ENCODE assay signal across 16 mouse cellular contexts in the genomic region with DNA sequence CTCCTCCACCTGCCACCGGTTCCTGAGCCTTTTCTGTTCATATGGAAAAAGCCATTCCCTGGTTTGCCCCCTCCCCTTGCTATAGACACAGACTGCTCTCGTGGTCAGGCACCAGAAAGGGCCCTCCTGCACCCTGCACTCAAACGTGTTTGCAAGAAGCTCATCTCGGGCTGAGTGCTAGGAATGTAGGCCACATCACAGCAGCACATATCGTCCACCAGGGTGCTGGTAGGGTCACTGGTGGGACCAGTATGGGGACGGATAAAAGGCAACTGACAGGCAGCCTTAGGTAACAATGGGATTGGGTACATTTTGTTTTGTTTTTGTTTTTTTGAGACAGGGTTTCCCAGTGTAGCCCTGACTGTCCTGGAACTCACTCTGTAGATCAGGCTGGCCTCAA. TPM values are rescaled to one million over a fixed set of nuclear protein-coding genes. Genes with fewer than 3 reads are reported as not detected.
A peak's percentile ranks its signal among the peaks of the same experiment; 100 is the strongest.
DNase-seq lines count a peak whose midpoint lies in the region; ATAC-seq and TF ChIP-seq lines count a peak whose summit lies in the region.
"Had no signal": no experiment of that assay in that cellular context is flagged by ENCODE, and none has a peak within 500 bp of the region (broad histone marks: within the 10 kb centered on the region; RNA-seq: fewer than 3 reads in every experiment).

No protein-coding gene starts in this region.

- no peak for DNase-seq in cerebellum, adult 2 months
- DNase-seq in cerebellum, adult 8-10 months: no peak
- peak; percentile 7 for DNase-seq in lung, postnatal 10 days
- DNase-seq in lung, postnatal 36 days: no peak
- no peak for DNase-seq in ovary, postnatal 14 days (ENCODE audit: low spot score)
- no peak for DNase-seq in frontal cortex, adult 2 months (ENCODE audit: extremely low spot score in 1 of 2, low spot score in 1 of 2)

- no peak for TF ChIP-seq CTCF in cerebellum, adult 2 months (IDR thresholded peaks at IDR 0.05; ENCODE audit: borderline replicate concordance, insufficient read depth, low read depth, low read length)

- 48% methylated on average over 6 of the region's 6 CpGs for WGBS in cerebellum, adult 2 months
- 56% methylated on average over 6 of the region's 6 CpGs for WGBS in stomach, embryonic 16.5 days

- no peak for TF ChIP-seq POLR2A in cerebellum, adult 2 months (IDR thresholded peaks at IDR 0.05; ENCODE audit: borderline replicate concordance, insufficient read depth, low read length)

- H3K4me1 ChIP-seq in cerebellum, adult 2 months (ENCODE audit: control insufficient read depth, insufficient read depth, low read length): peaks cover 47% of the 10 kb centered on the region
- H3K4me1 ChIP-seq in stomach, embryonic 16.5 days (ENCODE audit: control insufficient read depth, insufficient read depth, low read length): no peaks in the 10 kb centered on the region
- H3K4me1 ChIP-seq: heart, embryonic 12.5 days had no signal

- no peak for ATAC-seq in stomach, embryonic 16.5 days (ENCODE audit: insufficient read depth, low FRiP score)
- ATAC-seq: forebrain, embryonic 13.5 days; hindbrain, embryonic 16.5 days; Patski had no signal

- no peak overlapping the region for H3K4me2 ChIP-seq in stomach, embryonic 16.5 days (ENCODE audit: low read depth, low read length)
- H3K4me2 ChIP-seq: forebrain, embryonic 13.5 days; heart, embryonic 12.5 days; heart, embryonic 15.5 days; hindbrain, embryonic 13.5 days had no signal

- peak overlapping the region; percentile 14; the same call in 1 of the 2 replicates for H3K27ac ChIP-seq in cerebellum, adult 2 months (ENCODE audit: insufficient read depth, low read length)
- H3K27ac ChIP-seq in stomach, embryonic 16.5 days (ENCODE audit: low read length): peak overlapping the region; percentile 34; the same call in 1 of the 2 replicates
- H3K27ac ChIP-seq: forebrain, embryonic 10.5 days; forebrain, embryonic 13.5 days; heart, embryonic 15.5 days; hindbrain, embryonic 10.5 days; hindbrain, embryonic 13.5 days had no signal

- H3K27me3 ChIP-seq in cerebellum, adult 2 months (ENCODE audit: control insufficient read depth, insufficient read depth, low read length): no peaks in the 10 kb centered on the region
- H3K27me3 ChIP-seq in stomach, embryonic 16.5 days (ENCODE audit: control insufficient read depth, insufficient read depth, low read length): no peaks in the 10 kb centered on the region
- H3K27me3 ChIP-seq: Patski had no signal

- H3K4me3 ChIP-seq in cerebellum, adult 2 months (replicated peaks; ENCODE audit: insufficient read depth, low read depth, low read length): no peak overlapping the region
- H3K4me3 ChIP-seq in stomach, embryonic 16.5 days (replicated peaks; ENCODE audit: low read length): no peak overlapping the region
- H3K4me3 ChIP-seq: forebrain, embryonic 10.5 days; forebrain, embryonic 13.5 days; heart, embryonic 12.5 days; heart, embryonic 15.5 days; hindbrain, embryonic 10.5 days; hindbrain, embryonic 13.5 days had no signal

- H3K36me3 ChIP-seq in stomach, embryonic 16.5 days (ENCODE audit: control insufficient read depth, insufficient read depth, low read length): no peaks in the 10 kb centered on the region
- H3K36me3 ChIP-seq: heart, embryonic 15.5 days had no signal

- H3K9ac ChIP-seq in stomach, embryonic 16.5 days (ENCODE audit: low read length): no peak overlapping the region
- H3K9ac ChIP-seq: forebrain, embryonic 13.5 days; heart, embryonic 12.5 days; heart, embryonic 15.5 days; hindbrain, embryonic 13.5 days had no signal

- H3K9me3 ChIP-seq in stomach, embryonic 16.5 days (replicated peaks; ENCODE audit: control insufficient read depth, low read length): no peaks in the 10 kb centered on the region
- H3K9me3 ChIP-seq: forebrain, embryonic 10.5 days; forebrain, embryonic 13.5 days; G1E; heart, embryonic 12.5 days; heart, embryonic 15.5 days; hindbrain, embryonic 10.5 days; hindbrain, embryonic 13.5 days had no signal

RNA-seq across cellular contexts. Expression of a gene that starts 13.2 kb away (rescaled TPM):
- 361 and 454 TPM in 2 replicates for polyA plus RNA-seq in cerebellum, adult 2 months (2012; rRNA removed)
- polyA plus RNA-seq in stomach, embryonic 16.5 days (2015; fragmentation: Nextera tagmentation; extraction: Ambion mirVana): 1,080 and 1,153 TPM in 2 replicates
- 976 and 1,019 TPM in 2 replicates for polyA plus RNA-seq in frontal cortex, adult 2 months (2012; rRNA removed)

RNA-seq across cellular contexts. Expression of a gene that starts 15.2 kb away (rescaled TPM):
- 86.0 and 99.2 TPM in 2 replicates for polyA plus RNA-seq in cerebellum, adult 2 months (2012; rRNA removed)
- 11.7 and 12.0 TPM in 2 replicates for polyA plus RNA-seq in stomach, embryonic 16.5 days (2015; fragmentation: Nextera tagmentation; extraction: Ambion mirVana)
- 60.0 and 65.6 TPM in 2 replicates for polyA plus RNA-seq in frontal cortex, adult 2 months (2012; rRNA removed)

RNA-seq across cellular contexts. Expression of a gene that starts 29.5 kb away (rescaled TPM):
- polyA plus RNA-seq in cerebellum, adult 2 months (2012; rRNA removed): 0.24 and 0.65 TPM in 2 replicates
- 10.0 and 11.8 TPM in 2 replicates for polyA plus RNA-seq in stomach, embryonic 16.5 days (2015; fragmentation: Nextera tagmentation; extraction: Ambion mirVana)
- polyA plus RNA-seq in frontal cortex, adult 2 months (2012; rRNA removed): 0.50 TPM in 1 of 2 replicates, not detected in the other

RNA-seq across cellular contexts. Expression of a gene that starts 53.9 kb away (rescaled TPM):
- polyA plus RNA-seq in cerebellum, adult 2 months (2012; rRNA removed): 146 and 148 TPM in 2 replicates
- 89.1 and 95.1 TPM in 2 replicates for polyA plus RNA-seq in stomach, embryonic 16.5 days (2015; fragmentation: Nextera tagmentation; extraction: Ambion mirVana)
- 135 and 139 TPM in 2 replicates for polyA plus RNA-seq in frontal cortex, adult 2 months (2012; rRNA removed)
